Mouse (Mus musculus): ENCODE data around the gene Lrrc14b. TPM values are rescaled to one million over a fixed set of nuclear protein-coding genes. Genes with fewer than 3 reads are reported as not detected.

Gene Lrrc14b
- not detected in 2 replicates for polyA plus RNA-seq (2015; fragmentation: Nextera tagmentation; extraction: Ambion mirVana)

GRCm38 (mm10) chr13:74363859-74364235, at the start of gene Lrrc14b:
Gene Lrrc14b, minus strand, starts transcription at chr13:74364005.
- ATAC-seq, result no peak
- Histone ChIP-seq H3K36me3 (ENCODE audit: control insufficient read depth, insufficient read depth, low read length) (peaks cover 14% of the 10 kb centered on the region; the same call in 1 of the 2 replicates), H3K4me2 (ENCODE audit: low read depth, low read length) (no peak within 1 kb of the TSS), H3K9me3 (ENCODE audit: control insufficient read depth, low read length) (no peaks in the 10 kb centered on the region), H3K27me3 (replicated peaks; ENCODE audit: control insufficient read depth, insufficient read depth, low read length) (no peaks in the 10 kb centered on the region), H3K4me3 (ENCODE audit: low read length) (no peak within 1 kb of the TSS), H3K4me1 (ENCODE audit: control insufficient read depth, insufficient read depth, low read length) (no peaks in the 10 kb centered on the region), H3K27ac (ENCODE audit: low read length) (no peak within 1 kb of the TSS), H3K9ac (ENCODE audit: low read depth, low read length) (no peak within 1 kb of the TSS)
- WGBS, result 72% methylated on average over 8 of the region's 8 CpGs

DNA sequence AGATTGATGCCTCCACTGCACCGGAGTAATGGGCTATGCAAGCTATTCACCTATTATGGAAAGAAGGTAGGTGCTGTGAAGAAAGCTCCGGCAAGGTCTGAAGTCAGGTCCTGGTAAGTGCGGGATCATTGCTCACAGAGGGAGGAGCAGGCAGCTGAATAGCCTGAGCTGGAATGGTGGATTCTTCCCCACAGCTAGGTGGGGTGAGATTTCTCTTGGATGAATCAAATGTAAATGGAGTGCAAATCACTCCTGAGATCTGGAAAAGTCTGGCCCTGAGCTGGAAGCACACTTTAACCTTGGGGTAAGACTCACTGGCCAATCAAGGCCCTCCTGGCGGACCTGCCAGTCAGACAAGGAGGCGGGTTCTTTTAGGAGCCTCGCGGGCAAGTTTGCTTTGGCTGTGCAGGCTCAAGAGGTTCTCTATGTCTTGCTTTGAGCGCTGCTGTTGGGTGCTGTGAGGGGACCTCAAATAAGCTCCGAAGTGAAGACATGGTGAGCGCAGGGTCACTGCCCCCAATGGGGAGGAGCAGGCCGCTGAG, 35.6 kb upstream of the Lrrc14b start, which contains the start of gene Ftl1-ps1:
TSS of gene Ftl1-ps1 (plus strand) at position 397 of the 542 bp plus-strand sequence.
- peak within 1 kb of the TSS; percentile 22 for H3K4me2 ChIP-seq (ENCODE audit: low read depth, low read length)
- no peak within 1 kb of the TSS for H3K4me3 ChIP-seq (ENCODE audit: low read length)
- H3K27me3 ChIP-seq (replicated peaks; ENCODE audit: control insufficient read depth, insufficient read depth, low read length), result no peaks in the 10 kb centered on the region
- no peaks in the 10 kb centered on the region for H3K4me1 ChIP-seq (ENCODE audit: control insufficient read depth, insufficient read depth, low read length)
- no peak within 1 kb of the TSS for H3K9ac ChIP-seq (ENCODE audit: low read depth, low read length)
- no peaks in the 10 kb centered on the region for H3K9me3 ChIP-seq (ENCODE audit: control insufficient read depth, low read length)
- WGBS, result 13% methylated on average over 11 of the region's 11 CpGs
- H3K27ac ChIP-seq (ENCODE audit: low read length), result no peak within 1 kb of the TSS
- H3K36me3 ChIP-seq (ENCODE audit: control insufficient read depth, insufficient read depth, low read length), result no peaks in the 10 kb centered on the region
- 0 out of 2 replicates have a peak, but pooled peaks have one; percentile 44 for ATAC-seq

GRCm38 (mm10) chr13:74391156-74391555, 27.4 kb upstream of the Lrrc14b start:
- Histone ChIP-seq H3K9me3 (ENCODE audit: control insufficient read depth, low read length) (no peaks in the 10 kb centered on the region), H3K4me1 (ENCODE audit: control insufficient read depth, insufficient read depth, low read length) (peaks cover 2% of the 10 kb centered on the region; the same call in 1 of the 2 replicates), H3K27ac (ENCODE audit: low read length) (no peak overlapping the region), H3K4me3 (ENCODE audit: low read length) (no peak overlapping the region), H3K9ac (ENCODE audit: low read depth, low read length) (no peak overlapping the region), H3K27me3 (replicated peaks; ENCODE audit: control insufficient read depth, insufficient read depth, low read length) (no peaks in the 10 kb centered on the region), H3K4me2 (ENCODE audit: low read depth, low read length) (no peak overlapping the region), H3K36me3 (ENCODE audit: control insufficient read depth, insufficient read depth, low read length) (no peaks in the 10 kb centered on the region)
- WGBS, result 78% methylated on average over 2 of the region's 2 CpGs
- peak; percentile 10; the same call in 1 of the 2 replicates for ATAC-seq

- Histone ChIP-seq H3K36me3 (ENCODE audit: control insufficient read depth, insufficient read depth, low read length) (no peaks in the 10 kb centered on the region), H3K27ac (ENCODE audit: low read length) (no peak within 1 kb of the TSS), H3K4me1 (ENCODE audit: control insufficient read depth, insufficient read depth, low read length) (peaks cover 2% of the 10 kb centered on the region; the same call in 1 of the 2 replicates), H3K9ac (ENCODE audit: low read depth, low read length) (peak within 1 kb of the TSS; percentile 73), H3K4me2 (ENCODE audit: low read depth, low read length) (peak within 1 kb of the TSS; percentile 68), H3K9me3 (ENCODE audit: control insufficient read depth, low read length) (no peaks in the 10 kb centered on the region), H3K4me3 (ENCODE audit: low read length) (peak within 1 kb of the TSS; percentile 80), H3K27me3 (replicated peaks; ENCODE audit: control insufficient read depth, insufficient read depth, low read length) (no peaks in the 10 kb centered on the region)
- under 1% methylated on average over 14 of the region's 14 CpGs for WGBS
- peak; percentile 94 for ATAC-seq
Observed at GRCm38 (mm10) chr13:74390371-74390990, 26.7 kb upstream of the Lrrc14b start, which contains the start of gene Zfp72. Gene Zfp72, minus strand, starts transcription at chr13:74390836.

GRCm38 (mm10) chr13:74389730-74390129, 25.9 kb upstream of the Lrrc14b start:
- ATAC-seq, result 0 out of 2 replicates have a peak, but pooled peaks have one; percentile 14

DNA sequence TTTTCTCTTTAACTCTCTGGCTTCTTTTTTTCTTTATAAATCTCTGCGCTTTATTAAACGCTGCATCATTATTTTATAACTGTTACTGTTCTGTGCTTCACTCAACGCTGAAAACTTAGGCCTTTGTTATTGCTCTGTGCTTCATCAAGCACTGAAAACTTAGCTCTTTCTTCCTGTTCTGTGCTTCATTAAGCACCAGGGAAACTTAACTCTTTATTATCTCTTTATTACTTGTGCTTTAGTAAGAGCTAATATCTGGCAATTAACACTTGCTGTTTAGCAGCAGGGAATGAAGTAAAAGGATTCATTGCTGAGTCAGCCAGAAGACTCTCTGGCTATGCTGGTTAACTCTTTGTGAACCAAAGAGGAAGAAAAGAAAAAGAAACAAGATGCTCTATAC, 18.5 kb upstream of the Lrrc14b start:
- Histone ChIP-seq H3K4me2 (ENCODE audit: low read depth, low read length) (no peak overlapping the region), H3K9me3 (ENCODE audit: control insufficient read depth, low read length) (no peaks in the 10 kb centered on the region), H3K9ac (ENCODE audit: low read depth, low read length) (no peak overlapping the region), H3K27me3 (replicated peaks; ENCODE audit: control insufficient read depth, insufficient read depth, low read length) (no peaks in the 10 kb centered on the region), H3K27ac (ENCODE audit: low read length) (no peak overlapping the region), H3K4me1 (ENCODE audit: control insufficient read depth, insufficient read depth, low read length) (peaks cover 2% of the 10 kb centered on the region; the same call in 1 of the 2 replicates), H3K36me3 (ENCODE audit: control insufficient read depth, insufficient read depth, low read length) (no peaks in the 10 kb centered on the region), H3K4me3 (ENCODE audit: low read length) (no peak overlapping the region)
- WGBS, result 39% methylated on average over 3 of the region's 3 CpGs
- no peak for ATAC-seq

More at GRCm38 (mm10) chr13:74389730-74390129, 25.9 kb upstream of the Lrrc14b start:
- WGBS, result 58% methylated on average over 6 of the region's 6 CpGs
- Histone ChIP-seq H3K27ac (ENCODE audit: low read length) (no peak overlapping the region), H3K4me1 (ENCODE audit: control insufficient read depth, insufficient read depth, low read length) (peaks cover 2% of the 10 kb centered on the region; the same call in 1 of the 2 replicates), H3K4me2 (ENCODE audit: low read depth, low read length) (peak overlapping the region; percentile 68), H3K4me3 (ENCODE audit: low read length) (peak overlapping the region; percentile 80), H3K36me3 (ENCODE audit: control insufficient read depth, insufficient read depth, low read length) (no peaks in the 10 kb centered on the region), H3K9me3 (ENCODE audit: control insufficient read depth, low read length) (no peaks in the 10 kb centered on the region), H3K9ac (ENCODE audit: low read depth, low read length) (no peak overlapping the region), H3K27me3 (replicated peaks; ENCODE audit: control insufficient read depth, insufficient read depth, low read length) (no peaks in the 10 kb centered on the region)

- peak overlapping the region; percentile 33; the same call in 1 of the 2 replicates for H3K9ac ChIP-seq (ENCODE audit: low read depth, low read length)
- no peak overlapping the region for H3K4me2 ChIP-seq (ENCODE audit: low read depth, low read length)
- WGBS, result 69% methylated on average over 10 of the region's 10 CpGs
Observed at GRCm38 (mm10) chr13:74381533-74382276, 17.9 kb upstream of the Lrrc14b start.

GRCm38 (mm10) chr13:74363176-74363858, 488 bp downstream of the Lrrc14b start:
- peak; percentile 21; the same call in 1 of the 2 replicates for ATAC-seq
- Histone ChIP-seq H3K4me1 (ENCODE audit: control insufficient read depth, insufficient read depth, low read length) (no peaks in the 10 kb centered on the region), H3K27ac (ENCODE audit: low read length) (no peak overlapping the region), H3K27me3 (replicated peaks; ENCODE audit: control insufficient read depth, insufficient read depth, low read length) (no peaks in the 10 kb centered on the region), H3K9ac (ENCODE audit: low read depth, low read length) (no peak overlapping the region), H3K4me2 (ENCODE audit: low read depth, low read length) (no peak overlapping the region), H3K9me3 (ENCODE audit: control insufficient read depth, low read length) (no peaks in the 10 kb centered on the region), H3K36me3 (ENCODE audit: control insufficient read depth, insufficient read depth, low read length) (peaks cover 17% of the 10 kb centered on the region), H3K4me3 (ENCODE audit: low read length) (no peak overlapping the region)
- WGBS, result 87% methylated on average over 13 of the region's 13 CpGs

More at GRCm38 (mm10) chr13:74381533-74382276, 17.9 kb upstream of the Lrrc14b start:
- peaks cover 2% of the 10 kb centered on the region; the same call in 1 of the 2 replicates for H3K4me1 ChIP-seq (ENCODE audit: control insufficient read depth, insufficient read depth, low read length)
- H3K36me3 ChIP-seq (ENCODE audit: control insufficient read depth, insufficient read depth, low read length), result no peaks in the 10 kb centered on the region
- H3K27me3 ChIP-seq (replicated peaks; ENCODE audit: control insufficient read depth, insufficient read depth, low read length), result no peaks in the 10 kb centered on the region
- H3K27ac ChIP-seq (ENCODE audit: low read length), result no peak overlapping the region
- no peaks in the 10 kb centered on the region for H3K9me3 ChIP-seq (ENCODE audit: control insufficient read depth, low read length)
- H3K4me3 ChIP-seq (ENCODE audit: low read length), result no peak overlapping the region
- ATAC-seq, result no peak
